Mouse (Mus musculus) liver, embryonic 16.5 days (tissue): ENCODE results near the gene Phf23. TPM values are rescaled to one million over a fixed set of nuclear protein-coding genes. Genes with fewer than 3 reads are reported as not detected.

Experiments
- ATAC-seq: fragments of 200-750 bp; cut with Nextera tagmentation; 2 replicates; pipeline ENCODE4 v1.8.0; 2017; ENCODE audit warnings: low read depth, mild to moderate bottlenecking, moderate number of reproducible peaks, moderate library complexity
- H3K27ac ChIP-seq: fragments of 300-500 bp; sonication (generic); 2 replicates; pipeline ENCODE4 v1.5.1; 2014; ENCODE audit warnings: mild to moderate bottlenecking, low read length
- H3K27me3 ChIP-seq: fragments of 300-500 bp; sonication (generic); 2 replicates; pipeline ENCODE4 v1.6.1; 2014; ENCODE audit warnings: low read depth, low read length, mixed read lengths; ENCODE audit not compliant: control insufficient read depth, insufficient read depth
- H3K36me3 ChIP-seq: fragments of 300-500 bp; sonication (generic); 2 replicates; pipeline ENCODE4 v1.6.1; 2014; ENCODE audit warnings: mild to moderate bottlenecking; ENCODE audit not compliant: control insufficient read depth, insufficient read depth
- H3K4me1 ChIP-seq: fragments of 300-500 bp; sonication (generic); 2 replicates; pipeline ENCODE4 v1.6.1; 2014; ENCODE audit warnings: low read depth, low read length, mixed read lengths; ENCODE audit not compliant: control insufficient read depth
- H3K4me2 ChIP-seq: fragments of 300-500 bp; sonication (generic); 2 replicates; pipeline ENCODE4 v1.6.1; 2014; ENCODE audit warnings: low read depth, low read length, mixed read lengths
- H3K4me3 ChIP-seq: fragments of 300-500 bp; sonication (generic); 2 replicates; pipeline ENCODE4 v1.5.1; 2014; ENCODE audit warnings: low read depth, mild to moderate bottlenecking, low read length
- H3K9ac ChIP-seq: fragments of 300-500 bp; sonication (generic); 2 replicates; pipeline ENCODE4 v1.6.1; 2014; ENCODE audit warnings: low read depth, low read length
- H3K9me3 ChIP-seq: fragments of 300-500 bp; sonication (generic); replicated peaks from 2 replicates; pipeline ENCODE4 v1.6.1; 2016; ENCODE audit warnings: low read length; ENCODE audit not compliant: control insufficient read depth
- WGBS: fragments of 180-500 bp; shearing (Covaris S2); extraction: QIAGEN DNeasy Blood & Tissue Kit; methylation state at CpG from one replicate; pipeline ENCODE4 v1.1.7; 2014; ENCODE audit not compliant: insufficient replicate concordance; 5-methylcytosine and 5-hydroxymethylcytosine counted together
- microRNA counts: library from miRNA; unstranded; fragments of <30 nt; microRNA quantifications from one replicate; lab custom pipeline; 2016
- microRNA-seq: library from miRNA; unstranded; fragments of <30 nt; microRNA quantifications from one replicate; pipeline ENCODE4, GENCODE M21; 2016
- polyA plus RNA-seq: library from polyadenylated mRNA; unstranded; fragments of >200 nt; fragmentation: Nextera tagmentation; extraction: Ambion mirVana; gene quantifications from 2 replicates; pipeline ENCODE4 v1.2.1, GENCODE M21; 2015

The Phf23 gene
- polyA plus RNA-seq, 1 experiment from 2014 or later, result 17.5 TPM

- H3K4me2 ChIP-seq, result no peak overlapping the region
- H3K27ac ChIP-seq, result no peak overlapping the region
- H3K4me1 ChIP-seq, result no peaks in the 10 kb centered on the region
- WGBS, result 87% methylated on average over 7 of the region's 7 CpGs
- no peak overlapping the region for H3K4me3 ChIP-seq
- H3K27me3 ChIP-seq, result no peaks in the 10 kb centered on the region
- H3K9ac ChIP-seq, result no peak overlapping the region
- no peak for ATAC-seq
- no peaks in the 10 kb centered on the region for H3K36me3 ChIP-seq
- no peaks in the 10 kb centered on the region for H3K9me3 ChIP-seq
Observed at GRCm38 (mm10) chr11:70043665-70044064, 48.1 kb downstream of the Phf23 start.

DNA sequence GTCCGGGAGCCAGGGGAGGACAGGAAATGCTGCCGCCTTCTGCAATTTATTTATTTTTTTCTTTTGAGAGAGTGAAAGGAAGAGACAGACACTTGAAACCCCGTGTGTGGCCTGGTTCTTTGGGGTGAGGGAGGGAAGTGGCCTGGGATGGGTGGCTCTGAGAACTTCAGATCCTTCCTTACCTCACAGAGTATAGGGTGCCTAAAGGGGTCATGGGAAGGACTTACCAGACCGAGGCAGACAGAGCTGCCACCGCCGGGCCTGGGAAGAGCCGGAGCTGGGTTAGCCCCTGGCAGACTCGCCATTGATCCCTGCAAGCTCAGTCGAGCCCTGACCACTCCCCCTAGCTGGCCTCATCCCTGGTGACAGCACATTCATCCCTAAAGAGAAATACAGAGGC lies 49.9 kb downstream of the Phf23 start:
- H3K9me3 ChIP-seq, result no peaks in the 10 kb centered on the region
- no peak overlapping the region for H3K4me2 ChIP-seq
- H3K27me3 ChIP-seq, result no peaks in the 10 kb centered on the region
- H3K9ac ChIP-seq, result no peak overlapping the region
- H3K36me3 ChIP-seq, result no peaks in the 10 kb centered on the region
- no peak for ATAC-seq
- no peaks in the 10 kb centered on the region for H3K4me1 ChIP-seq
- WGBS, result 52% methylated on average over 9 of the region's 9 CpGs
- H3K4me3 ChIP-seq, result no peak overlapping the region
- no peak overlapping the region for H3K27ac ChIP-seq

- H3K4me3 ChIP-seq, result no peak overlapping the region
- no peak overlapping the region for H3K27ac ChIP-seq
- no peaks in the 10 kb centered on the region for H3K9me3 ChIP-seq
- no peak overlapping the region for H3K4me2 ChIP-seq
- 65% methylated on average over 6 of the region's 6 CpGs for WGBS
- no peaks in the 10 kb centered on the region for H3K4me1 ChIP-seq
- no peaks in the 10 kb centered on the region for H3K27me3 ChIP-seq
- no peak for ATAC-seq
- H3K9ac ChIP-seq, result no peak overlapping the region
- no peaks in the 10 kb centered on the region for H3K36me3 ChIP-seq
Observed at GRCm38 (mm10) chr11:70049366-70049765, 53.8 kb downstream of the Phf23 start.

MicroRNAs encoded within 50 kb of the gene (microRNA counts, 519-probe panel; counts per million panel counts)
- microRNA mmu-miR-324-3p (lab: Ali Mortazavi, UCI) (60.7 counts per million), microRNA mmu-miR-324-5p (lab: Ali Mortazavi, UCI) (2,146 counts per million, percentile 33 among the panel's probes with 10 or more counts)

Small RNA genes within 50 kb of the gene (microRNA-seq; reads per million reads assigned to microRNA genes)
- gene Gm44349, result not detected
- 1,897 reads per million, percentile 81 among the genes with 10 or more reads in this experiment for gene Mir324

Other genes with a start within 250 kb of the Phf23 start
- 11.1 and 11.9 TPM in 2 replicates for gene Polr2a, start 237.1 kb upstream of the Phf23 start, polyA plus RNA-seq
- gene Slc35g3, start 233.8 kb upstream of the Phf23 start, polyA plus RNA-seq, result 0.07 TPM in 1 of 2 replicates, not detected in the other
- gene Zbtb4, start 229.9 kb upstream of the Phf23 start, polyA plus RNA-seq, result 0.61 and 0.81 TPM in 2 replicates
- gene Chrnb1, start 199.8 kb upstream of the Phf23 start, polyA plus RNA-seq, result 0.61 and 0.96 TPM in 2 replicates
- gene Fgf11, start 193.9 kb upstream of the Phf23 start, polyA plus RNA-seq, result 0.19 and 0.21 TPM in 2 replicates
- gene Tmem102, start 190.2 kb upstream of the Phf23 start, polyA plus RNA-seq, result 0.62 and 1.0 TPM in 2 replicates
- gene Gm39566, start 180.5 kb upstream of the Phf23 start, polyA plus RNA-seq, result not detected in 2 replicates
- not detected in 2 replicates for gene Spem2, start 177.3 kb upstream of the Phf23 start, polyA plus RNA-seq
- gene Spem1, start 173.6 kb upstream of the Phf23 start, polyA plus RNA-seq, result not detected in 2 replicates
- 0.66 and 0.83 TPM in 2 replicates for gene Nlgn2, start 158.0 kb upstream of the Phf23 start, polyA plus RNA-seq
- 404 and 413 TPM in 2 replicates for gene Tmem256, start 157.3 kb upstream of the Phf23 start, polyA plus RNA-seq
- gene Plscr3, start 149.4 kb upstream of the Phf23 start, polyA plus RNA-seq, result 22.0 and 27.8 TPM in 2 replicates
- gene Tnk1, start 137.0 kb upstream of the Phf23 start, polyA plus RNA-seq, result 0.74 and 0.96 TPM in 2 replicates
- gene Tmem95, start 117.8 kb upstream of the Phf23 start, polyA plus RNA-seq, result not detected in 2 replicates
- 1.3 and 1.4 TPM in 2 replicates for gene Kctd11, start 114.4 kb upstream of the Phf23 start, polyA plus RNA-seq
- gene Acap1, start 100.2 kb upstream of the Phf23 start, polyA plus RNA-seq, result 6.5 and 6.8 TPM in 2 replicates
- 0.46 and 0.76 TPM in 2 replicates for gene 2810408A11Rik, start 94.8 kb upstream of the Phf23 start, polyA plus RNA-seq
- gene Neurl4, start 94.7 kb upstream of the Phf23 start, polyA plus RNA-seq, result 2.2 and 2.6 TPM in 2 replicates
- 81.1 and 83.1 TPM in 2 replicates for gene Gps2, start 81.9 kb upstream of the Phf23 start, polyA plus RNA-seq
- 1,065 and 1,134 TPM in 2 replicates for gene Eif5a, start 73.8 kb upstream of the Phf23 start, polyA plus RNA-seq
- gene Ybx2, start 60.0 kb upstream of the Phf23 start, polyA plus RNA-seq, result 0.18 TPM in 1 of 2 replicates, not detected in the other
- 18.4 and 22.6 TPM in 2 replicates for gene Slc2a4, start 47.6 kb upstream of the Phf23 start, polyA plus RNA-seq
- 5.4 and 11.7 TPM in 2 replicates for gene Cldn7, start 31.0 kb upstream of the Phf23 start, polyA plus RNA-seq
- 7.1 and 7.3 TPM in 2 replicates for gene Ctdnep1, start 14.6 kb upstream of the Phf23 start, polyA plus RNA-seq
- gene Elp5, start 13.3 kb upstream of the Phf23 start, polyA plus RNA-seq, result 55.1 and 57.2 TPM in 2 replicates
- 255 and 280 TPM in 2 replicates for gene Gabarap, start 4.6 kb upstream of the Phf23 start, polyA plus RNA-seq
- 4.4 and 5.1 TPM in 2 replicates for gene Dvl2, start 4.8 kb downstream of the Phf23 start, polyA plus RNA-seq
- 127 and 138 TPM in 2 replicates for gene Acadvl, start 19.6 kb downstream of the Phf23 start, polyA plus RNA-seq
- gene Dlg4, start 21.2 kb downstream of the Phf23 start, polyA plus RNA-seq, result 0.40 and 0.53 TPM in 2 replicates
- gene Asgr1, start 58.3 kb downstream of the Phf23 start, polyA plus RNA-seq, result 5.0 and 6.0 TPM in 2 replicates
- gene Asgr2, start 96.9 kb downstream of the Phf23 start, polyA plus RNA-seq, result 12.9 and 13.1 TPM in 2 replicates
- 2.5 and 3.0 TPM in 2 replicates for gene Mgl2, start 134.6 kb downstream of the Phf23 start, polyA plus RNA-seq
- 0.63 and 0.64 TPM in 2 replicates for gene Clec10a, start 160.4 kb downstream of the Phf23 start, polyA plus RNA-seq
- 1.1 and 1.3 TPM in 2 replicates for gene Slc16a11, start 217.0 kb downstream of the Phf23 start, polyA plus RNA-seq
- 2.6 and 4.3 TPM in 2 replicates for gene Slc16a13, start 225.3 kb downstream of the Phf23 start, polyA plus RNA-seq
- gene Bcl6b, start 234.0 kb downstream of the Phf23 start, polyA plus RNA-seq, result 2.1 and 2.3 TPM in 2 replicates
- gene 0610010K14Rik, start 242.1 kb downstream of the Phf23 start, polyA plus RNA-seq, result 53.9 and 54.5 TPM in 2 replicates
- gene Gm21988, start 244.1 kb downstream of the Phf23 start, polyA plus RNA-seq, result 3.4 and 4.3 TPM in 2 replicates
- 146 and 159 TPM in 2 replicates for gene Rnasek, start 244.1 kb downstream of the Phf23 start, polyA plus RNA-seq